Mouse (Mus musculus): ENCODE data around the gene Hhat.

DNA sequence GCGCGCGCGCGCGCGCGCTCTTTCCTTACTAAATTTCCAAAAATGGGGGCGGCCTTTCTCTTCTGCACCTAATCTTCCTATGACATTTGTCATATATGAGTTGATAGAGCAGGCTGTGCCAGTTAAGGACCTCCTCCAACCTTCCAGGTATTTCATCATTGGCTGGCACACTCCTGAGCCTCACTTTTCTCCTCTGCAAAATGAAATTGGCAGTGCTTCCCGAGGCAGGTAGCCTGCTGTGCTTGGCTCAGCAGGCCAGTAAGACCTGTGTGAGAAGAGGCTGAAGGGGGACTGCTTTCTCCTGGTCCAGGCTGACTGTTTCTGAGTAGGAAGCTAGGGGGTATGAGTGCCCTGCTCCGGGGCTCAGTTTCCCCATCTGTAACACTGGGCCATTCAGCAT lies 283.5 kb downstream of the Hhat start:
- TF ChIP-seq CTCF (IDR thresholded peaks at IDR 0.05; ENCODE audit: low read depth, low read length), result no peak
- TF ChIP-seq POLR2A (IDR thresholded peaks at IDR 0.05; ENCODE audit: insufficient read depth, low read length), result no peak

Data from ES-Bruce4 (cell line).